Mouse (Mus musculus): Measurements from ENCODE around the gene Kalrn. TPM values are rescaled to one million over a fixed set of nuclear protein-coding genes. Genes with fewer than 3 reads are reported as not detected.

Kalrn gene
- 10 to 100 TPM in 1 of 2 experiments, 1 to 10 TPM in 1; 6.1 to 17.5 TPM for total RNA-seq (2021)
- long read RNA-seq, experiment 1, partial matches to known transcripts, result 1 of 1 reads
- long read RNA-seq, experiment 1, other reads (novel, unspliced or antisense), result 0 of 1 reads
- long read RNA-seq, experiment 2, result 0 reads

DNA sequence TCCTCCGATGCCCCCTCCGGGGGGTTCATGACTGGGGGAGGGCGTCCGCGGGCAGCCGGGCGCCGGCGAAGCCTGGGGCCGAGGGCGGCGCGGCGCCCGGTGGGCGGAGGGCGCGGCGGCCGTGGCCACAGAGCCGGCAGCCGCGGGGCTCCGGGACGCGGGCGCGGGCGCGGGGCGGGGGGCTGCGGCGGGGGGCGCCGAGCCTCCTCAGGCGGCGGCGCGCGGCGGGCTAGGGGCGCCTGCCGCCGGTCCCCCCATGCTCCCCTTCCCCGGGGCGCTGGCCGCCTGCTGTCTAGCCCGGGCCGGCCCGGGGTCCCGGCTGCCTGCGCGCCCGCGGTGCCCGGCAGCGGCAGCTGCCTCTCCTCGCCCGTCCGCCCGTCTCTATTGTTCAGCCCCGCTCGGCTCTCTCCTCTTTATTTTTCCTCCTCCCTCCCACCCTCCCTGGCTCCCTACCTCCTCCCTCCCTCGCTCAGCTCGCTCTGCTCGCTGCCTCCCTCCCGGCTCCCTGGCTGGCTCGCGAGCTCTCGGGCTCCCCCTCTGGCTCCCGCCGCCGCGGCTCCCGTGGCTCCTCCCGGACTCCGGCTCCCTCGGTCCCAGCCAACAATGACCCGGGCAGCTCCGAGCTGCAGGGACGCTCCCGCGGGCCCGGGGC lies at the start of gene Kalrn:
Gene Kalrn (minus strand): TSS at position 382 of the 652 bp plus-strand sequence.
- DNase-seq, result peak; percentile 95

- DNase-seq, result no peak
Measured at GRCm38 (mm10) chr16:34614021-34614420, 40.7 kb upstream of the Kalrn start.

- DNase-seq, result no peak
Measured at GRCm38 (mm10) chr16:34610137-34610536, 36.8 kb upstream of the Kalrn start.

DNA sequence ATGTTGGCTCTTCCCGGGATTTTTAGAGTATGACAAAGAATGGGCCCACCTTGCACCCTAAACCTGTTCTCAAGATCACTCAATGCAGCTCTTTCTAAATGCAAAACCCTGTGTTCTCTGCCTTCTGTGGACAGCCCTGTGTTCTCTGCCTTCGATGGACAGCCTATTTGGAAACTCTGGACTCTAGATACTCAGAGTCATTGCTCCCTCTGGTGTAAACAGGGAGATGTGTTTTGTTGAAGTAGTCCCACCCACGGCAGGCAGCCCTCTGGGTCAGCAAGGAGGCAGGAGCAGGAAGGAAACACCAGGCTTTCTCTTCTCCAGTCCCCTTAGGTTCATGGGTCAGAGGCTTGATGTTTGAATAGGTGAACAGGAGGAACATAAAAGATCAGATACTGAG lies 32.3 kb upstream of the Kalrn start:
- peak; percentile 22 to 40 for DNase-seq

DNA sequence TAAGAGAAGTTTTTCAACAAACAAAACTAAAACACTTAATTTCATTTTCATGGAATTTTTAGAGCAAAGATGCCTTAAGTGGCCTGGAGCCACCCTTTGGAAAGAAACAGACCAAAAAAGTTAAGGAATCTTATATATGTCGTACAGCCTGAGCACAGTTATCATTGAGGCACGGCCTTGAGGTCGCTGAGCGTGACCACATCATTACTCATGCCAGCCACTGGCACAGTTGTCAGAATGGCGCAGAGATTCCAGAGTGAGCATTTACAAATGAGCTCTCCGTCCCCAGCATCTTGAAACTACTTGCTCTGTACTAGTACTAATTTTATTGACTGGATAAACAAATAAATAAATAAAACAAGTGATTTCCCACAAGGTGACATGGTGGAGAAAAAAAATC lies 30.5 kb upstream of the Kalrn start:
- DNase-seq, result peak; percentile 14 to 36

GRCm38 (mm10) chr16:34603076-34603475 lies 29.7 kb upstream of the Kalrn start:
- DNase-seq, result no peak

GRCm38 (mm10) chr16:34601954-34602353 lies 28.6 kb upstream of the Kalrn start:
- no peak for DNase-seq

DNA sequence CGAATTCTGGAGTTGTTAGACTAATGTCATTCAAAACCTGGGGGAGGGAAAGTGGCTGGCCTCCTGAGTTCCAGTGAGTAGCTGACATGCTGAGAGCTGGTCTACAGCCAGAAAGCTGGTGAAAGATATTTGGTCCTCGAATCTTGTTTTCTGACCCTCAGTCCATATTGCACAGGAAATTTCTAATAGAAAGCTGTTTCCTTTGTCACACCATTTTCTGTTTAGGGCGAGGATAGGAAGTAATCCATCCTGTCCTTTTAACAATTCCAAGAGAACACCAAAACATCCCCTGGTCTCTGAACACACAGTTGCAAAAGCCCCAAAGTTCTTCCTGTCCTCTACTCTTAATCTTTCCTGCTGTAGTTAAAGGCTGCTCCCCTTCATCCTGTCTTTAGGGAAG lies 22.0 kb upstream of the Kalrn start:
- DNase-seq, result no peak

- DNase-seq, result no peak
Measured at GRCm38 (mm10) chr16:34594597-34595262, 21.4 kb upstream of the Kalrn start.

DNA sequence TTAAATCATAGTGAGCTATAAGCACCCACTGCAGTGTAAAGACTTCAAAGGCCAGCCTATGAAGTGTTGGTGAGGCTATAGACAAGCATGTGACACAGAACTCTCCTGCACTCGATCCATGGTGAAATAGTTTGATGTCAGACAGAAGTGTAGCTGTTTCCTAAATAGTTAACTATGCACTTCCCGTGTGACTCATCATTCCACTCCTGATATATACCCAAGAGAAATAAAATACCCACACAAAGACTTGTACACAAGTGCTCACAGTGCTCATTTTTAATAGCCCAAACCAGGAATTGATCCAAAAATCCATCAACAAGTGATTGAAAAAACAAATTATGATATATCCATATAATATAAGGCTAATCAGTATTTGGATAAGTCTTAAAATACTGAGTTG lies 19.4 kb upstream of the Kalrn start:
- DNase-seq, result no peak

DNA sequence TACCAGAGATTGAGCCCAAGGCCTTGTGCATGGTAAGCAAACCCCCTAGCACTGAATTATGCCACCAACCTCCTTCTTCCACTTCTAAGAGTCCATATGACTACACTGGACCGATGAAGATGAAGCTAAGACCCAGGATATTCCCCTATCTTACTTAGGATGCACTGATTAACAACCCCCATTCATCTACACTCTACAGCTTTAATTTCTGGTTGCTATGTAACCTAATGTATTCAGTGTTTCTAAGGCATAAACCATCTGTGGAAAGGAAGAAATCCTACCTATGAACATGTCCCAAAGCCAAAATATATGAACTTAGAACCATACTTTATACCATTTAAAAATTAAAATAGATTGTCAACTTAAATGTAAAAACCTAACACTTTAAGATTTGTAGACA lies 18.6 kb upstream of the Kalrn start:
- DNase-seq, result no peak

DNA sequence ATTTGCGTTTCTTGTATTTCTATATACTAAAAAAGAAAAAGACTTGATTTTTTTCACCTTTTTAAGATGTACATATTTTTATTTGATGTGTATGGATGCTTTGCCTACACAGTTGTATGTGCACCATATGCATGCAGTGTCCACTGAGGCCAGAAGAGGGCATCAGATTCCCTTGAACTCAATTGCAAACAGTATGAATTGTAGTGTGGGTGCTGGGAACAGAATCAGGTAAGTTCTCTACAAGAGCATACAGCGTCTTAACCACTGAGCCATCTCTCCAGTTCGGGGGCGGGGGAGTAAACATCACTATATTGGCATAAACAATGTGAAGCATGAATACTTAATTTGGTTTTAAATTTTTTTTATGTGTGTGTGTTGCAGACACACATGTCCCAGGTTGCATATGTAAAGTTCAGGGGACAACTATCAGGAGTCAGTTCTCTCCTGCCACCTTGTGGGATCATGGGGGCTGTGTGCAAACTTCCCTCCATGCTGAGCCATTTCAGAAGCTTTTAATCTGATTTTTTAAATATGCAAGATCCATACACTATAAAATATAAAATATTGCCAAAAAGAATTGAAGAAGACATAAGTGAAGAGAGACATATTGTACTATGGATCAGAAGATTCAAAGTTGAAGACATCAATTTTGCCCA lies 6.5 kb upstream of the Kalrn start:
- DNase-seq, result no peak

DNA sequence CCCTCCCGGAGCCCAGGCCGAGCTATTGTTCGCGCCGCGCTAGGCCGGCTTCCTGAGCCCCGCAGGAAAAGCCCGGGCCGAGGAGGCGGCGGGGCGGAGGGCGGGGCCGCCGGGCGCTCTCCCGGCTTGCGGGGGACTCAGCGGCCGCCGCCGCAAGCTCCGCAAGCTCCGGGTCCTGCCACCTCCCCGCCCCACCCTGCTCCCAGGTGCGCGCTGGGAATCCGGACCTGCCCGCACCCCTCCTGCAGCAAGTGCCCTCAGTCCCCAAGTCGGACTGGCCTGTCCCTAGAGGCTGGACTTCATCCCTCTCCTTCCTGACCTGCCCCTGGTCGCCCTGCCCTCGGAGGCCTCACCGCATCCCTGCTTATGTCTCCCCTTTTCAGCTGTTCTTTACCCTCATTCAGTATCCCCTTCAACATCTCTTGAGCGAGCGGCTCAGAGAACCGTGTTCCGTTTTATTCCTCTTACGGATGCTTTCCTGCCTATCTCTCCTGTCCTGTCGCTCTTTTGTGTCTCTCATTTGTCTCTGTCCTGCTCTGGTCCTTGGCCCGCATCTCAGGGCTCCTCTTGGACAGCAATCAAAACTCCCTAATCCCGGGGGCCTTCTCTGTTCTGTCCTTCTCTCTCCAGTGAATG lies 642 bp upstream of the Kalrn start:
- DNase-seq, result no peak

DNA sequence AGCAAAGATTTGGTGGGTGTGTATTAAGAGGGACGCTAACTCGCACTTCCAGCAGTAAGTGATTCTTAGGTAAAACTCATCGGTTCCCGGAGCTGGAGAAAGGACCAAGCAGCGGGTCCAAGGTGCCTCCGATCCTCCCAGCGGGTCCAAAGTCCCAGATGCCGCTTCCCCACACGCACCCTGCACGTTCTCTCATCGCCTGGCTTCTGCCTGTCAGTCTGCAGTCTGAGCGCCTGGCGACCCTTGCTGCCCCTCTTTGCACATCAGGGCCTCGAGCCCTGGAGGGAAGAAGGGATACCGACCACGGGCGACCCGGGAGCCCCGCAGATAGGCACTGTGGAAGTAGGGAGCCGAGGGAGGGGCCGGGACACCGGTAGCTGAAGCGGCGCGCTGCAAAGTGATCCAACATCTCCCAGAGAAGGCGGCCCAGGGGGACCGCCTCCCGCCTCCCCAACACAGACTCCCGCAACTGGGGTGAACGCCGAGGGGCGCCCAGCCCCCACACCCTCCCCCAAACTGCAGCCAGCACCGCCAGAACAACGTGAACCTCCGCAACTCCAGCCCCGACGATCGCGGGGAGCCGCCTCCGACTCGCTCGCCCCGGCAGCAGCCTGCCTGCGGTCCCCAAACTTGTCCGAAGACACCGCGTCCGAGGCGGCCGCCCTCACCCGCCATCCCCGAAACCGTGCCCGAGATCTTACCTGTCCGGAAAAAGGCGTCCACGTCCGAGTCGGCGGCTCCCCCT lies 754 bp downstream of the Kalrn start:
- DNase-seq, result peak; percentile 33 to 46

DNA sequence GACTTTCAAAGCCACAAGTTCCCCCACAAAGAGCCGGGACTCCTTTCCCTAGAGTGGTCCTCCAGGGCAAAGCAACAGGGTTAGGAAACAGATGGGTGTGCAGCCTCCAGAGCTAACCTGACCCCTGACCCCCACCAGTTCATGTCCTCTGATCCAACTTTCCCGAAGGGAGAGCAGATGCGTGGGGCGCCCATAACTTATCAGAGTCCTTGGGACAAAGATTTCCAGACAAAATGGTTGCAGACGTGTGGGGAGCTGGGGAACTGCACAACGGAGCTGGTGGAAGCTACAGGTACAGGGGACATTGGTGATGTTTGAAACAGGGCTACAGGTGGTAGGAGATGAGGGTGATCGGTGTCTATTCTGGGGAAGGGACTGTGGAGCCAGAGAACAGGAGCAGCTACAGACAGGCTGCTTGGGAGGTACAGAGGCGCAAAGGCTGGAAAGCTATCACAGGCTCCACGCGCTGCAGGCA lies 1.4 kb downstream of the Kalrn start:
- DNase-seq, result no peak

- no peak for DNase-seq
Measured at GRCm38 (mm10) chr16:34569897-34570296, 3.4 kb downstream of the Kalrn start.

DNA sequence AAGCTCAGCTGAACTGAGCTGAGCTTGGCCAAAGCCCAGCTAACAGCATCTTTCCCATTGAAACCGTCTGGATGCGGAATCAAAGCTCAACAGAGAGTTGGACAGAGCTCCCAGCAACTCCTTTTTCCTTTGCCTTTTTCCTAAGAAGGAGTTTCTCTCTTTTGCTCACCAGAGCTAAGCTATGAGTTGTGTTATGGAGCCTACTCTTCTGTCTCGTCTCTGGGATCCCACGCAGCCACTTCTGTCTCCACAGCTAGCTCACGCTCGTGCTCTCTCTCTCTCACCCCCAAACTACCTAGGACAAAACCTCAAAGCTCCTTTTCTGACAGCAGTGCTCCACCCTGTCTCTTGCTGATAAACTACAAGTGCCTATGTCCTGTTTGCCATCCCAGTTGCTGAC lies 4.5 kb downstream of the Kalrn start:
- no peak for DNase-seq

- no peak for DNase-seq
Measured at GRCm38 (mm10) chr16:34563593-34564280, 9.6 kb downstream of the Kalrn start.

DNA sequence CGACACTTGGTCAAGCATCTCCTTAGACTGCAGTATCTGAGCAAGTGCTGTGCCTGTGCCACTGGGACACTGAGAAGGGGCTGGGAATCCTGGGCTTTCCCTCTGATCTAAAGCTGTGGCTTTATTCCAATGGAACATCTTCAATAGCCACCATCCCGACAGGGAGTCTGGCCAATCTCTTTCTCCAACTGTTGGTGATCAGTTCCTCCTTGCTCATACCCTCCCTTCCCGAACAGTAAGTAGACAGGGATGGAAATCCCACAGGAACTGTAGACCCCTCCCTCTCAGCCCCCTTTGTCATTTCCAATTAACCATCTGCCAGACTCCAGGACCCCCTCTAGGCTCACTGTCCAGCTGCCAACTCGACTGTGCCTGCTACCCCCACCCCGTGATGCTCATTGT lies 11.6 kb downstream of the Kalrn start:
- DNase-seq, result no peak

GRCm38 (mm10) chr16:34560814-34561213 lies 12.5 kb downstream of the Kalrn start:
- no peak for DNase-seq

DNA sequence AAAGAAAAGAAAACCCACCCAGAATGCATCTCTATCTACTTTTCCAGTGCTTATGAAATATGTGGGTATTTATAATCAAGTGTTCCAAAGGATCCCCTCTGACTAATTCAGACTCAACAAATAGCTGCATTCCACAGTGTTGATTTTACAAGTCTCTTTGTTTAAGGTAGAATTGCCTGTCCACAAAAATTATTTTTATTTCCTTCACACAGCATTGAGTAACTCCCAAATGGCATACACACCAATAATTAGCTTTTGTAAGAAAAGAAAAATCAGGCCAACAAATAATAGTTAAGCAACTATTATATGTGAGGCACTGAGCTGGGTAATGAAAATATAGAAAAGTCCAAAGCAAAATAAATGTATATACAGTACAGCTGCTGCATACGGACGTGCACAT lies 12.9 kb downstream of the Kalrn start:
- no peak for DNase-seq
